23 mouse cellular contexts compared by ENCODE assay signal in genomic region chr4:54324851-54325250, GRCm38 (mm10).
DNase-seq lines count a peak whose midpoint lies in the region; ATAC-seq and TF ChIP-seq lines count a peak whose summit lies in the region.
"Had no signal": no experiment of that assay in that cellular context is flagged by ENCODE, and none has a peak within 500 bp of the region (broad histone marks: within the 10 kb centered on the region; RNA-seq: fewer than 3 reads in every experiment).

No protein-coding gene starts in this region.

- intact Hi-C loops in gastrocnemius, adult 2 months (cut with DNase I) = loop anchor here (10.0 kb wide), 1 partner anchor 390 kb away; no protein-coding TSS in a partner anchor

- no peak for TF ChIP-seq CTCF in gastrocnemius, adult 2 months (IDR thresholded peaks at IDR 0.05)

- H3K4me2 ChIP-seq in embryonic facial prominence, embryonic 11.5 days (ENCODE audit: low read depth, low read length) = no peak overlapping the region
- no peak overlapping the region for H3K4me2 ChIP-seq in limb, embryonic 13.5 days (replicated peaks)
- no peak overlapping the region for H3K4me2 ChIP-seq in forebrain, embryonic 12.5 days
- H3K4me2 ChIP-seq: heart, embryonic 12.5 days; liver, embryonic 11.5 days; midbrain, embryonic 12.5 days had no signal

- no peak overlapping the region for H3K4me3 ChIP-seq in gastrocnemius, adult 2 months
- H3K4me3 ChIP-seq in embryonic facial prominence, embryonic 11.5 days (ENCODE audit: low read depth, low read length) = no peak overlapping the region
- no peak overlapping the region for H3K4me3 ChIP-seq in limb, embryonic 13.5 days
- H3K4me3 ChIP-seq in forebrain, embryonic 12.5 days (replicated peaks) = no peak overlapping the region
- H3K4me3 ChIP-seq: heart, embryonic 12.5 days; midbrain, embryonic 12.5 days; myocyte had no signal

- H3K9me3 ChIP-seq in embryonic facial prominence, embryonic 11.5 days (replicated peaks; ENCODE audit: control insufficient read depth, low read length) = no peaks in the 10 kb centered on the region
- H3K9me3 ChIP-seq in limb, embryonic 13.5 days = no peaks in the 10 kb centered on the region
- H3K9me3 ChIP-seq in forebrain, embryonic 12.5 days = no peaks in the 10 kb centered on the region
- H3K9me3 ChIP-seq: heart, embryonic 12.5 days; midbrain, embryonic 12.5 days had no signal

- ATAC-seq in embryonic facial prominence, embryonic 11.5 days (replicated peaks; ENCODE audit: insufficient number of reproducible peaks, low FRiP score, low TSS enrichment, low read depth) = no peak
- no peak for ATAC-seq in limb, embryonic 13.5 days (ENCODE audit: low FRiP score, low read depth)
- no peak for ATAC-seq in forebrain, embryonic 12.5 days (ENCODE audit: low FRiP score)
- ATAC-seq: forebrain, embryonic 16.5 days; Patski had no signal

- 33% methylated on average over 5 of the region's 5 CpGs for WGBS in embryonic facial prominence, embryonic 11.5 days
- 36% methylated on average over 5 of the region's 5 CpGs for WGBS in limb, embryonic 13.5 days
- WGBS in forebrain, embryonic 12.5 days = 79% methylated on average over 5 of the region's 5 CpGs

- no peaks in the 10 kb centered on the region; the same call in 1 of the 2 replicates for H3K4me1 ChIP-seq in embryonic facial prominence, embryonic 11.5 days (ENCODE audit: control insufficient read depth, insufficient read depth, low read length)
- H3K4me1 ChIP-seq in limb, embryonic 13.5 days = peaks cover 8% of the 10 kb centered on the region; the same call in 1 of the 2 replicates
- H3K4me1 ChIP-seq in forebrain, embryonic 12.5 days = peaks cover 12% of the 10 kb centered on the region

- H3K27me3 ChIP-seq in embryonic facial prominence, embryonic 11.5 days (ENCODE audit: control insufficient read depth, insufficient read depth, low read length) = no peaks in the 10 kb centered on the region
- no peaks in the 10 kb centered on the region for H3K27me3 ChIP-seq in limb, embryonic 13.5 days
- no peaks in the 10 kb centered on the region for H3K27me3 ChIP-seq in forebrain, embryonic 12.5 days
- H3K27me3 ChIP-seq: heart, embryonic 12.5 days; midbrain, embryonic 12.5 days; Patski had no signal

- peak; percentile 24 for DNase-seq in gastrocnemius, adult 2 months
- DNase-seq in gastrocnemius, postnatal 10 days = no peak
- DNase-seq in 3T3-L1 (ENCODE audit: low read depth, low spot score) = peak; percentile 18
- DNase-seq in embryonic facial prominence, embryonic 11.5 days (ENCODE audit: low spot score) = peak; percentile 58
- DNase-seq in ovary, postnatal 10 days (ENCODE audit: low spot score) = no peak
- DNase-seq: B cell, adult 2 months; cerebellum, adult 9-11 months; heart, postnatal 36 days; kidney, adult 8-10 months; kidney, postnatal 36 days; lung, adult 2 months; lung, postnatal 4 days; retina, postnatal 1 day; right cerebral cortex, postnatal 4 days; thymus, postnatal 25 days had no signal

- H3K36me3 ChIP-seq in embryonic facial prominence, embryonic 11.5 days (replicated peaks; ENCODE audit: control insufficient read depth, insufficient read depth, low read depth, low read length) = no peaks in the 10 kb centered on the region
- H3K36me3 ChIP-seq in limb, embryonic 13.5 days = no peaks in the 10 kb centered on the region
- no peaks in the 10 kb centered on the region for H3K36me3 ChIP-seq in forebrain, embryonic 12.5 days (replicated peaks)
- H3K36me3 ChIP-seq: heart, embryonic 12.5 days; midbrain, embryonic 12.5 days had no signal

- H3K27ac ChIP-seq in gastrocnemius, adult 2 months = peak overlapping the region; percentile 66
- H3K27ac ChIP-seq in embryonic facial prominence, embryonic 11.5 days (replicated peaks; ENCODE audit: low read depth, low read length) = no peak overlapping the region
- peak overlapping the region; percentile 63; the same call in 1 of the 2 replicates for H3K27ac ChIP-seq in limb, embryonic 13.5 days
- no peak overlapping the region for H3K27ac ChIP-seq in forebrain, embryonic 12.5 days
- H3K27ac ChIP-seq: midbrain, embryonic 12.5 days had no signal

- H3K9ac ChIP-seq in embryonic facial prominence, embryonic 11.5 days (replicated peaks; ENCODE audit: low read length) = no peak overlapping the region
- no peak overlapping the region for H3K9ac ChIP-seq in limb, embryonic 13.5 days
- H3K9ac ChIP-seq in forebrain, embryonic 12.5 days = no peak overlapping the region
- H3K9ac ChIP-seq: heart, embryonic 12.5 days; midbrain, embryonic 12.5 days had no signal

Comparison
In these comparisons a context has a peak if more than half of its experiments do, and no peak if none do; other contexts are left out.
1. DNase-seq: peak in gastrocnemius, adult 2 months (single experiment), 3T3-L1 (single experiment) and embryonic facial prominence, embryonic 11.5 days (single experiment); none in gastrocnemius, postnatal 10 days (single experiment) and ovary, postnatal 10 days (single experiment).
2. H3K27ac ChIP-seq: peak in gastrocnemius, adult 2 months (single experiment) and limb, embryonic 13.5 days (single experiment); none in embryonic facial prominence, embryonic 11.5 days (single experiment) and forebrain, embryonic 12.5 days (single experiment).